Mouse (Mus musculus) testis, adult 2 months (tissue): ENCODE results near the gene Tmcc3. TPM values are rescaled to one million over a fixed set of nuclear protein-coding genes. Genes with fewer than 3 reads are reported as not detected.

ENCODE experiments used
- H3K27ac ChIP-seq: fragments of 200-500 bp; 2 replicates; pipeline ENCODE4 v1.5.1; 2012; ENCODE audit warnings: low read depth, low read length; ENCODE audit not compliant: control insufficient read depth, insufficient read depth
- H3K27me3 ChIP-seq: fragments of 200-500 bp; 2 replicates; pipeline ENCODE4 v1.6.1; 2012; ENCODE audit warnings: mild to moderate bottlenecking, low read length, moderate library complexity; ENCODE audit not compliant: control insufficient read depth, insufficient read depth
- H3K36me3 ChIP-seq: fragments of 200-500 bp; 2 replicates; pipeline ENCODE4 v1.6.1; 2012; ENCODE audit warnings: mild to moderate bottlenecking, low read length; ENCODE audit not compliant: control insufficient read depth, insufficient read depth
- H3K4me1 ChIP-seq: fragments of 200-500 bp; 2 replicates; pipeline ENCODE4 v1.6.1; 2012; ENCODE audit warnings: low read length; ENCODE audit not compliant: control insufficient read depth, insufficient read depth
- H3K4me3 ChIP-seq: fragments of 200-500 bp; 2 replicates; pipeline ENCODE4 v1.5.1; 2012; ENCODE audit warnings: low read depth, mild to moderate bottlenecking, low read length, moderate library complexity, mixed read lengths; ENCODE audit not compliant: control insufficient read depth
- CTCF ChIP-seq: fragments of 200-500 bp; IDR thresholded peaks from 2 replicates; pipeline ENCODE4 v1.5.1; 2012; ENCODE audit warnings: low read depth, mild to moderate bottlenecking, inconsistent platforms, low read length, moderate library complexity; ENCODE audit not compliant: control insufficient read depth, insufficient read depth, insufficient replicate concordance
- POLR2A ChIP-seq: fragments of 200-500 bp; IDR thresholded peaks from 2 replicates; pipeline ENCODE4 v1.6.1; 2012; ENCODE audit warnings: low read depth, mild to moderate bottlenecking, inconsistent platforms, low read length, moderate library complexity; ENCODE audit not compliant: control insufficient read depth
- polyA plus RNA-seq: library from polyadenylated mRNA; depleted of rRNA; stranded (reverse); fragments of >200 nt; gene quantifications from 2 replicates; pipeline ENCODE4 v1.2.3, GENCODE M21; 2012

The Tmcc3 gene
- polyA plus RNA-seq, 1 experiment = 5.7 TPM

- no peaks in the 10 kb centered on the region for H3K27me3 ChIP-seq
- no peak for TF ChIP-seq POLR2A
- no peak for TF ChIP-seq CTCF
- H3K36me3 ChIP-seq = no peaks in the 10 kb centered on the region
- H3K4me3 ChIP-seq = no peak overlapping the region
- H3K4me1 ChIP-seq = no peaks in the 10 kb centered on the region
- H3K27ac ChIP-seq = no peak overlapping the region
Observed at GRCm38 (mm10) chr10:94282797-94283196, 29.0 kb upstream of the Tmcc3 start.

DNA sequence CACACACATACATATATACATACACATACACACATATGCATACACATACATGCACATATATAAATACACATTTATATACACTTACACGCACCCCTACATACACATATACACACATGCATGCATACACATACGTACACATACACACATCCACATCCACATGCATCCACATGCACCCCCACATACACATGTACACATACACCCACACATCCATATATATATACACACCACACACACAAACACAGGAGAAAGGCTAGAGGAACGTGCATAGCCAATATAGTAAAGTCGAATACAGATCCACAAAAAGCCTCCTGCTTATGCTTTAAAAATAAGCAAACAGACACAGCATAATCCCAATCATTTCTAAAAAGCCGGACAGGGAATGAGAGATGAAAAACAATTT, 17.3 kb upstream of the Tmcc3 start:
- no peaks in the 10 kb centered on the region for H3K27me3 ChIP-seq
- H3K4me1 ChIP-seq = no peaks in the 10 kb centered on the region
- TF ChIP-seq CTCF (no peak), POLR2A (no peak)
- H3K36me3 ChIP-seq = no peaks in the 10 kb centered on the region
- H3K4me3 ChIP-seq = no peak overlapping the region
- H3K27ac ChIP-seq = no peak overlapping the region

DNA sequence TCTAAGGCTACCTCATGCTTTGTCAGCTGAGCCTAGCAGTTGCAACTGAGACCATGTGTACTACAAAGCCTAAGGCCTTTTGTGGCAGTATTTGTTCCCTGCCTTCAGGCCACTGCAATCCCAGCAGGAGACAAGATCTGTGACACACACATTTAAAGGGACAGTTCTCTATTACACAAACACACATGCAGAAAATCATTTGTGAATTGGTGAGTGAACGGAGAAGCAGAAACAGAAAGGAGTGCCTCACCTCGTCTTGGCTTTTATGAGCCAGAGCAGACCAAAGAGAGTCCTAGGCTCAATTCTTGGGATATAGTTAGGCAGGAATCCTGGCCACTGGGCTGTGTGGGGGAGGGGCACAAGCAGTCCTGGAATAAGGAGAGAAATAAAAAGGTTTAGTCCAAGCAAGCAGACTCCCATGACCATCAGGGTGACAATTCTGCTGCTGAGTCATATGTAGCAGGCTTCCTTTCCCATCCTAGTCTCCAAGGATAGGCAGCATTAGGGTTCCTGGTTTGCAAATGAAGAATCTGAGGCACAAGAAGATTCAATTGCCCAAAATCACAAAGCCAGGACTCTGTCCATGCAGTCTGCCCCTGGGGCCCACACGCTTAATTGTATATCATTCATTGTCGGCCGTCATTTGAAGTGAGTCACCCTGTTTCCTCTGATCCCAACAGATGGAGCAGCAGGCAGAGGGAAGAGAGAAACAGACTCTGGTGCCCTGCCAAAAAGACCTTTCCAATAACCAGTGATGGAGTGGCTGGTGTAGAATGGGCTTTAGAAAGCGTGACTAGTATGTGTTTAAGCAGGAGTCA, 16.6 kb upstream of the Tmcc3 start:
- TF ChIP-seq POLR2A (no peak), CTCF (no peak)
- no peaks in the 10 kb centered on the region for H3K27me3 ChIP-seq
- no peak overlapping the region for H3K4me3 ChIP-seq
- H3K27ac ChIP-seq = no peak overlapping the region
- H3K36me3 ChIP-seq = no peaks in the 10 kb centered on the region
- no peaks in the 10 kb centered on the region for H3K4me1 ChIP-seq

DNA sequence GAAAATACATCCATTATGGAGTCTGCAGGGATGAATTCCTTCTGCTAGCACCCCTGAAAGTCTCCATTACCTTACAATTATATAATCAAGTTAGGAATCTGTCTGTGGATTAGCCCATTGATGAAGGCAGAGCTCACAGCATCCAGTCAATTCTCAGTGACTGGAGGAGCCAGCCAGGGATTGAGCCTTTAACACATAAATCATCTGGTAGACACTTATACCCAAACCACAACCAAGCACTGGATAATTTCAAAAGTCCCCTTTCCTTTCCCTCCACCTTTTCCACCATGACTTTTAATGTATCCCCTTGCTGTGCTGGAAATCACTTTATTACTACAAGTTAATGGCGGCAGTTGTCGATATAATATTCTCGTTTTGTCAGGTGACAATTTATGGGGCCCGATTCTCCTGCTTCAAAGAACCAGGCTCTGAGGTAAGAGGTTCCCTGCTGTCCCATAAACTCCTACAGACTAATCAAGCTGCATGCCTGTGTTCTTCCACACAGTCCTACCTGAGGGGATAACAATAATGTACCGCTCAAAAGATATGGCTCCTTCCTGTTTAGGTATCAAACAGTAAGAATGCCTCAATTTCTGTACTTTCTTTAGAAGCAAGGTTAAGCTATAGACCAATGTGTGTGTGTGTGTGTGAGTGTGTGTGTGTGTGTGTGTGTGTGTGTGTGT, 15.7 kb upstream of the Tmcc3 start:
- no peak for TF ChIP-seq POLR2A
- TF ChIP-seq CTCF = no peak

DNA sequence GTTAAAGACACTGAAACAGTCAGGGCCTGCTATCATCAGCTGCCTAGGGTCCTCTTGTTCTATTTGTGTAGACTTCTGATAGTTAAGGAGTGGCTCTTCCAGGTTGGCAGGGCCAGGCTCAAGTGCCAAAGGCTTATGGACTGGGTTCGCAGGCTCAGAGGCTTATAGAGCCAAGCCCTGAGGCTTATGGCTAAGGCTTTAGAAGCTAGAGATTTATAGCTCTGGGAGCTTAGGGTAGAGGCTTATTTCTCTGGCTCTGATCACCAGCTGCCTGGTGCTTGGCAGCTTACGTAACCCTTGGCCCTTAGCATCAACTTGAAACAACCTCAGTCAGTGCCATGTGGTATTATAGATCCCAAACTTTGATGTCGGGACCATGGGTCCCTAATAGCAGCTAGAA, 13.3 kb upstream of the Tmcc3 start, which contains the start of gene Gm4792:
Gene Gm4792, minus strand, starts transcription at position 233 of the 400 bp plus-strand sequence.
- Histone ChIP-seq H3K27ac (no peak within 1 kb of the TSS), H3K4me3 (no peak within 1 kb of the TSS), H3K36me3 (no peaks in the 10 kb centered on the region), H3K4me1 (no peaks in the 10 kb centered on the region), H3K27me3 (no peaks in the 10 kb centered on the region)
- TF ChIP-seq POLR2A = no peak
- TF ChIP-seq CTCF = no peak

More for the DNA sequence above, 15.7 kb upstream of the Tmcc3 start:
- Histone ChIP-seq H3K27ac (no peak overlapping the region), H3K36me3 (no peaks in the 10 kb centered on the region), H3K27me3 (no peaks in the 10 kb centered on the region), H3K4me3 (no peak overlapping the region), H3K4me1 (no peaks in the 10 kb centered on the region)

DNA sequence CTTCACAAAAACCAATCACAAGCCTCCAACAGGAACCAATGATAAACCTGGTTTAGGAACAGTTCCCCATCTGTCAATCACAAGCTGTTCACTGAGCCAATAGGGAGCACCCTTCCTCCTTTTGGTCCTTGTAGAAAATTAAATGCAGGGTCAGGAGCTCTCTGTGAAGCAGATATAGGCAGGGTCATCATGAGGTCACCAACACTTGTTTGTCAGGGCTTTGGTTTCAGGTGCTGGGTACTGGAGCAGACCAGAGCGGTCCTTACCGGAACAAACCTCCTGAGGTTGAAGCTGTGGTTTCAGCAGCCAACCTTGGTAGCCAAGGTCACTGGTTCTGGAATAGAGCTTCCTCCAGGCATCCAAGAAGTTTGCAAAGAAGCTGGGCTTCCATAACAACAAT, 12.4 kb upstream of the Tmcc3 start:
- no peaks in the 10 kb centered on the region for H3K36me3 ChIP-seq
- TF ChIP-seq POLR2A (no peak), CTCF (no peak)
- no peaks in the 10 kb centered on the region for H3K27me3 ChIP-seq
- no peak overlapping the region for H3K27ac ChIP-seq
- no peaks in the 10 kb centered on the region for H3K4me1 ChIP-seq
- no peak overlapping the region for H3K4me3 ChIP-seq

DNA sequence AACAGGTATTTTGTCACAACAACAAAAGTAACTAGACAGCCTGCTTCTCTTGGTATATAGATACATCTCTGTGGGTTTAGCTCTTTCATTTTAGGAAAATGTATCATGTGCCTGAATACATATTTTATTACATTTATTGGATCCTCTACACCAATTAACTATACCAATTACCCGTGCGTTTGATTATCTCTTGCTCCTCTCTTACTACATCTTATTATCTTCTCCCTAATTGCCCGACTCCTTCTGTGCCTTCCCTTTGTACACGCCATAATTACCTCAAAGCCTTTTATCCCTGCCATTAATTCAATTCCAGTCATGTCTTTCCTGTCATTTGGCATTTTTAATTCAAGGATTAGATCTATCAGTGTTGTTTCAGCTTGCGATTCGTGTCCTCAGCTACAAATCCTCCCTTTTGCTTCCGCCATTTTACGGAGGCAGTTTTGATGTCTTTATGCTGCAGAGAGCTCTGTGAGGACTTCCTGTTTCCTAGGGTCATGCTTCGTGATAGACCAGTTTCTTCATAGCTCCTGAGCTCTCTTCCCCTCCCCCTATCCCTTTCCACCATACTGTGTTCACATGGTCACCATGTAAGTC, 7.6 kb upstream of the Tmcc3 start:
- Histone ChIP-seq H3K4me3 (no peak overlapping the region), H3K4me1 (no peaks in the 10 kb centered on the region), H3K36me3 (no peaks in the 10 kb centered on the region), H3K27me3 (no peaks in the 10 kb centered on the region), H3K27ac (no peak overlapping the region)
- TF ChIP-seq POLR2A (no peak), CTCF (no peak)
